Mouse (Mus musculus): ENCODE measurements around the gene Osbpl8.
A peak's percentile ranks its signal among the peaks of the same experiment; 100 is the strongest.

Gene Osbpl8

DNA sequence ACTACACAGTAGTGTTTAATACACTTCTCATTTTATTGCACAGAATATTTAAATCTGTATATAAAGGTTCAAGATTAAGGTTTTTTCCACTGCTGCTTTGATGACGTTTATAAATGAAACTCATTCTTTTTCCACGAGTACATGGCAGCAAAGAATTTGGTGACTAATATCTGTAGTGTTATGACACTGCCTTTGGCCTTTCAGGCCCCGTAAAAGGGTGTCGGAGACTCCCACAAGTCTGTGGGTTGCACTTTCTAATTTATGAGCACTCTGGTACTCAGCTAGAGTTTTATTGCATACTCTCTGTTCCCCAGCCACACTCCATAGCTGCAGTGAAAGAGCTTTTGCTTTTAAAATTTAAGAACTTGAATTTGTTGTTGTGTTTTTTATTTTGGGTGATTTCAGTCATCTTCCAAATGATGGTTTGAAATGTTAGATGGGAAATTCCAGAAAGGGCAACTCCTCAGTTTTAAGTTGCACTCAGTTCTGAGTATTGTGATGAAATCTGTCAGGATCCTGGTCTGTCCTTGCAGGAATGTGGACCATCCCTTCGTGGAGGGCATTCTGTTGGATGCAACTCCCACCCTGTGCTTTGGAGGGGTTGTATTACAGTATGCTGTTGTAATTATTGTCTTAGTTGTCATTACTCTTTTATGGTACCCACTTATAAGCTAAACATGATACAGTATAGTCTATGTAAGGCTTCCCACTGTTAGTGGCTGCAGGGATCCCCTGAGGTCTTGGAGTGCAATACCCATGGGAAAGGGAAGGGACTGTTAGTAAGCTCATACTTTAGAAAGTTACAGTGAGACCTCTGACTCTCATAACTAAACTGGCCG, 70.1 kb downstream of the Osbpl8 start:
- DNase-seq (ENCODE audit: low spot score in 2 of 2), result no peak

- no peak for DNase-seq (ENCODE audit: low spot score in 2 of 2)
These were observed 70.7 kb downstream of the Osbpl8 start for GRCm38 (mm10) chr10:111235289-111235570.

DNA sequence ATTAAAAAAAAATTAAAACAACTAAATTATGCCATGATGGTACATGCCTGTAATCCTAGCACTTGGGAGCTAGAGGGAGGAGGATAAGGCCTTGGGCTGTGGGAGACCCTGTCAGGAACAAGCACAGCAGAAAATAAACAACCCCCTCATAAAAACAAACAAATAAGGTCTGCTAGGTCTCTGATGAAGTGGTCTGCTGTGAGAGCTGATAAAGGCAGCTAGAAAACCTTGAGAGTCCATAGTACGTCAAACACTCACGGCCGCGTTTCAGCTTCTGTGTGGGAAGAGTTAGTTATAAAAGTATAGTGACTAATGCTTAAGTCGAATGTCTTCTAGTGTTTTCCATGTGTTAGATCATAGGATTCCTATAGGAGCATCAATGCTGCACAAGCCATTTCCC, 72.9 kb downstream of the Osbpl8 start:
- no peak for DNase-seq (ENCODE audit: low spot score in 2 of 2)

DNA sequence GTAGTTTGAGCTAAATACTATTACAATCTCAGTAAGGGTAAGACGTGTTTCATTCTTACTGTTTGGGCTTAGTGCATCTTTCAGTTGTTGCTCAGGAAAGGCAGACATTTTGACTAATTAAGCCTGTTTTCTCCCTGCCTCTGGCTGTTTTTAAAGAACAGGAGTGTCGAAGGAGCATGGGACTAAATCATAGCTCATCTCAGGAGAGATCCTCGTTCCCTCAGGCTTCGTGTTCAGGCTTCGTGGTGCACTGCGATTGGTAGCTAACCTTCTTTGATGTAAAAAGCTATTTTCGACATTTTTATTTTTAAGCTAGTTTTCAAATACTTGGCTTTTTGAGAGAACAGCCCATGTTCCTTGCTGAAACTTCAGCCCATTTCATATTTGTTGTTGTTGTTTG, 78.1 kb downstream of the Osbpl8 start:
- no peak for DNase-seq (ENCODE audit: low spot score in 2 of 2)

DNA sequence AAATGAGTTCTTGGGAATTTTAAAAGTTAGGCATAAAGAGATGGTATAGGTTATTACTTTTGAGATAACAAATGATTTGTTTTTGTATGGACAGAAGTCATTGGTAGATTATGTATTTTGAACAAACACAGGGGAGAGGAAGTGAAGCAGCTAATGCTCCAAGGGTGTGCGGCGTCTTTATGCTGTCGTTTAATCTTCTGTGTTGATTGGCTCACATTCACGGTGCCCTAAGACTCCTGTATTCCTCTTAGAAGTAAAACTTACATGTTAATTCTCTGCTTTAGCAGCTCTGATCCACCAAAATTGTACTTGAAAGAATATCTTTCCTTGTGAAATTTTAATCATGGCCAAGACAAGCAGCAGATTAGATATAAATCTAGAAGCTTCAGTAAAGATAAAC, 83.1 kb downstream of the Osbpl8 start:
- no peak for DNase-seq (ENCODE audit: low spot score in 2 of 2)

DNA sequence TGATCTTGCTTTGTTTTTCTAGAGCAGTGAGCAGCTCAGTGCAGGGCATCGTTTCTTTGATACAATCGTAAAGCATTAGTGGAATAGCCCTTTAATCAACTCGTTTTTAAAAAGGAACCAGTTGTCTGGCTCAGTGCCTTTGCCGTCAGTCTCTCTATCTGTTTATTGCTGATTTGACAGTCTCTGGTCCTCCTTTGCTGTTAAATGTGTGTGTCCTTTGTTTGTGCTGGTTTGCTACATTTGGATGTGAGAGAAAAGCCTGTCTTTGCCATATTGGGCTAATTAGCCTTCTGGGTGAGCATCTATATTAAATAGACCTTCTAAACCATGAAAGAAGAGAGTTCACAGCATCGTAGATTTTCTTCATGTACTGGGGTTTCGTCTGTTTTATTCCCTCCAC, 83.6 kb downstream of the Osbpl8 start:
- no peak for DNase-seq (ENCODE audit: low spot score in 2 of 2)

- no peak for DNase-seq (ENCODE audit: low spot score in 2 of 2)
These were observed 85.6 kb downstream of the Osbpl8 start for GRCm38 (mm10) chr10:111250192-111250591.

DNA sequence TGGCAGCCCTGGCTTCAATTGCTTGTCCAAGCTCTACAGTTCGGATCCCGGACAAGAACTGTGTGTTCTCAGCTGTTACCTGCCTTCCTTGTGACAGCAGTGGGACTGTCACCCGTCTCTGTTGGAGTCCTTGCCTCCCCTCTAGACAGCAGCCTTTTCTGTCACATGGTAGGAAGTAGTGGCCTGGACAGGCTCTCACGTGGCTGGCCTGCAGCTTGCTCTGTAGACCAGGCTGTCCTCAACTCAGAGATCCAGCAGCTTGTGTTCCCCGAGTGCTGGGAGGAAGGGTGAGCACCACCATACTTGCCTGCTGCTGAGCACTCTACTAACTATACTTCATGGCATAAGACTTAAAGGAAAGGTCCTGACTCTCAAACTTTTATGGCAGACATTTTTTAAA, 87.1 kb downstream of the Osbpl8 start:
- DNase-seq (ENCODE audit: low spot score in 2 of 2), result no peak

DNA sequence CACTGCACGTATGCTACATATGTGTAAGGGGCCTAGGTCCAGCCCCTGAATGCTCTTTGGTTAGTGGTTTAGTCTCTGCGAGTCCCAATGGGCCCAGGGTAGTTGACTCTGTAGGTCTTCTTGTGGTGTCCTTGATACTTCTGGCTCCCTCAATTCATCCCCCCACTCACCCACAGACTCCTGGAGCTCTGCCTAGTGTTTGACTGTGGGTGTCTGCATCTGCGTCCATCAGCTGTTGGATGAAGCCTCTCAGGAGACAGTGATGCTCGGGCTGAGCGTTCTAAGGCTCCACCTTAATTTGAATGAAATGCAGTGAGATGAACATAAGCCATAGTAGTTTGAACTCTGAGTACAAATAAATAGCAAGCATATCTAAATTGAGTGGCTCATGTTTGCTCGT, 90.7 kb downstream of the Osbpl8 start:
- peak; percentile 69 to 70 for DNase-seq (ENCODE audit: low spot score in 2 of 2)

- DNase-seq (ENCODE audit: low spot score in 2 of 2), result no peak
These were observed 91.6 kb downstream of the Osbpl8 start for GRCm38 (mm10) chr10:111256156-111256555.

GRCm38 (mm10) chr10:111257358-111257757, 92.8 kb downstream of the Osbpl8 start:
- peak; percentile 39 to 62 for DNase-seq (ENCODE audit: low spot score in 2 of 2)

GRCm38 (mm10) chr10:111258256-111258655, 93.7 kb downstream of the Osbpl8 start:
- DNase-seq (ENCODE audit: low spot score in 2 of 2), result no peak

DNA sequence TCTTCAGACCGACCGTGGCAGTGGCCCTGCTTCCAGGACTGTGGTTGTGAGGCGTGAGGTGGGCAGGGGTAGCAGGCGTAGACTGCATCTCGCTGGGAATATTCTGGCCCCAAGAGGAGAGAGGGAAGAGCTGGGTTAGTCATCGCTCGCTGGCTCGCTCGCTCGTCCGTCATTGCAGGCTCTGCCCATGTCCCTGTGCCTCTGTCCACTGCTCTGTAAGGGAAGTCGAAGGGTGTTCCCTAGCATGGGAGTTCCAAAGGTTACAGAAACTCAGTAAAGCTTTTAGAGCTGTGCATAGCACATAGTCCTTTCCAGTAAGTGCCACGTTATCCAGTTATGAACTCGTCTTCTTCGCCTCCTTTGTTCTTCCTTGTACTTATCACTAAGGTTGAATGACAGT, 107.1 kb downstream of the Osbpl8 start:
- DNase-seq (ENCODE audit: low spot score in 2 of 2), result no peak

DNA sequence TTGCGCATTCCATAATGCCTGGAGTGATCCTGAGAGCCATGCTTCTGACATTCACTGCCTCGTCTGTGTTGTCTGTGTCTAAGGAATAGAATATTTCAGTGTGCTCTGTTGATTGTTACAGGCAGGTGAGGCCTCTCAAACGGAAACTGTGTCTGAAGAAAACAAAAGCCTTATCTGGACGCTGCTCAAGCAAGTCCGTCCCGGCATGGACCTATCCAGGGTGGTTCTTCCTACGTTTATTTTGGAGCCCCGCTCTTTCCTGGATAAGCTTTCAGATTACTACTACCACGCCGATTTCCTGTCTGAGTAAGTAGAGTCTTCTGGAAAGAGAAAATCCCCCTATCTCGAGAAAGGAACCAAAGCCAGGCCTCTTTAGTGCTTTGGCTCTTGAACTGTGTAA, 108.4 kb downstream of the Osbpl8 start:
- DNase-seq (ENCODE audit: low spot score in 2 of 2), result no peak

DNA sequence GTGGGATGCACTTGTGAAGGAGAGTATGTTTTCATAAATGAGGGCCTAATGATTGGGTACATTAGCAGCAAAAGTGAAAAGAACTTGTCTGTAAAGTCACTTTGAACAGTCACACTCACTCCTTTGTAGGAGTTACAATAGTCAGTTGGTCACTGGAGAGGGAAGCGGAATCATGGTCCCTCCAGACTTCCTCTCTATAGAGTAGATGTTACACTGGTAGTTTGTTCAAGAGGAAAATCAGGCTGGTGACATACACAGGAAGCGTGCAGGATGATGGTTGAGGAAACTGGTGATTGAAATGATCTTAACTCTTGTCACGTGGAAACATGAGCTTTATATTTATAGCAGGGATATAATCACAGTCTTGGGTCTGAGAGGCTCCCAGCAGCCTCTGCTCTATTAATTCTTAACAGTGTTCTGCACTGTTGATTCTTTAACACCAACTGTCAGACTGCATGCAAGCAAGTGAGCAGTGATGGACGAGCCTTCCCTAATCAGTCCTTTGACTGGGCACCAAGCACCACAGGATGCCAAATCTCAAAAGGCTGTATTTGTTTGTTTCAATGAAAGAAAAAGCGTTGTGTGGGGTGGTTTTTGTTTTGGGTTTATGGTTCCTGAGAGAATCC, 109.0 kb downstream of the Osbpl8 start:
- no peak for DNase-seq (ENCODE audit: low spot score in 2 of 2)

DNA sequence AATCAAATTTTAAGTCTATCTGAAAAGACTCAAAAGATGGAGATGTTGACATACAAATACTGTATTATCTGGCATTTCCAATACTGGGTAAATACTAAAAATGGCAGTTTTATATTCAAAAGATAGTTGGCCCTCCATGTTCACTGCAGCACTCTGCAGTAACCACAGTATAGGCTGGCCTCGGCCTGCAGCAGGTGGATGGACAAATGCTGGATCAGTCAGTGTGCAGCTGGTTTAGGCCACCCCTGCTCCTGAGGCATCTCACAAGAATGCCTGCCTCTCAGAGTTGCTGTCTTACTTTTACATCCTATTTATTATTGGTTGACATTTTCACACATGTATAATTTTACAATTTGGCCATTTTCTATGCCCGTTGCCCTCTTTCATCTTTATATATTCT, 111.3 kb downstream of the Osbpl8 start:
- DNase-seq (ENCODE audit: low spot score in 2 of 2), result no peak

DNA sequence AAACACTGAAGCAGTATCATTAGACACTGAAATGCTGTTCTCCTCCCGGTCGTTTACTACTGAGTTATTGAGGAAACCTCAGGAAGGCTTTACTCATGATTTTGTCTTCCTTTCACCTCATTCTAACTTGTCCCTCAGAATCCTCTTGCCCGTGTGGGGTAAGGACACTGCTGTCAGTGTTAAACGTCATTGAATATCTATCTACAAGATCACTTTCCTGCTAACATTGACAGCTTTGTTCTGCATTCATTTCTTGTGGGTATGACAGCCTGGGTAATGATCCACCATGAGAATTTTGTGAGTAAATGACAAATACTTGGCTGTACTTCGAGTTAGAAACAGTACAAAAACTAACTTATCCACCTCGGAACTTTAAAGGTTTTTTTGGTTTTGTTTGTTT, 133.1 kb downstream of the Osbpl8 start:
- DNase-seq (ENCODE audit: low spot score in 2 of 2), result no peak

- DNase-seq (ENCODE audit: low spot score in 2 of 2), result peak; percentile 93 to 97
These were observed 133.9 kb downstream of the Osbpl8 start, which contains the start of gene Bbs10 for GRCm38 (mm10) chr10:111298140-111299098. TSS of gene Bbs10 (plus strand) at chr10:111298679.

DNA sequence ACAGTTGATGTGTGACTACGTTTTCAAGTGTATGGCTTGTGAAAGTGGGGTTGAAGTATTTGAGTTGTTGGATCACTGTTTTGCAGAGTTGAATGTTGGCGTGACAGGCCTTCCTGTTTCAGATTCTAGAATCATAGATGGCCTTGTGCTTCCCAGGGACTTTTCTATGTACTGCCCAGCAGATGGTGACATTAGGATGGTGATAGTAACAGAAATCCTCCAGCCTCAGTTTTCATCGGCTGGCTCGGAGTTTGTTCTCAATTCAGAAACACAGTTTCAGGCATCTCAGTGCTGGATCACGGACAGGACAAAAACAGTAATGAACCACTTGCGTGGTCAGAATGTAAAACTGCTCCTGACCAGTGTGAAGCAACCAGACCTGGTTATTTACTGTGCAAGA, 135.0 kb downstream of the Osbpl8 start:
- DNase-seq (ENCODE audit: low spot score in 2 of 2), result peak; percentile 21 to 57

DNA sequence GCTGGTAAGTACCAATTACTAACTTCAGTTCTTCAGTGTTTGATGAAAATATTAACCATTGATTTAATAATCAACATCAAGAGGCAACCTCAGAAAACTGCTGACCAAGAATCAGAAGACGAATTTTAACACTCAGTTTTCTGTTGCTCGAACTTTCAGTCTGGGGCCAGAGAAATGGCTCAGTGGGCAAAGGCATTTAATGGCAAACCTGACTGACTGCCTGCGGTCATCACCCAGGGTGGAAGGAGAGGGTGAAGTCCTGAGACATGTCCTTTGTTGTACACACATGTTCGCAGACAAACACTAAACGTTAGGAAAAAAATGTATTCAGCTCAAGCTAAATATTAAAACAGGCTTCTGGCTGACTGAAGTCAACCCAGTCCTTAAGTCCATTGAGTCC, 136.5 kb downstream of the Osbpl8 start:
- no peak for DNase-seq (ENCODE audit: low spot score in 2 of 2)

DNA sequence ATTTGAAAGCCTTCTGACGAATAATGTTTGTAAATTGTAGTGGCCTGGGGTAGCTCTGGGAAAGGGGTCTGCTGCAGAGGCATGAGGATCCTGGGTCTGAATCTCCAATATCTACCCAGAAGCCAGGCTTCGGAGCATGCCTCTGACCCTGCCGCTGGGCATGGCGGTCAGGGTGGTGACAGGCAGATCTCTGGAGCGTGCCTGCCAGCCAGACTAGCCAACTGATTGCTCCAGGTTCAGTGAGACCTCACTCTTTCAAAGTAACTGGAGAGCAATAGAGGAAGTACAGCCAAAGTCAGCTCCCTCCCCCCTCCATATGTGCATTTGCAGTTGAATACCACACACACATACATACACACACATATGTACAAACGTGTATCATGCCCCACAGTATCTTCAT, 137.9 kb downstream of the Osbpl8 start:
- no peak for DNase-seq (ENCODE audit: low spot score in 2 of 2)

DNA sequence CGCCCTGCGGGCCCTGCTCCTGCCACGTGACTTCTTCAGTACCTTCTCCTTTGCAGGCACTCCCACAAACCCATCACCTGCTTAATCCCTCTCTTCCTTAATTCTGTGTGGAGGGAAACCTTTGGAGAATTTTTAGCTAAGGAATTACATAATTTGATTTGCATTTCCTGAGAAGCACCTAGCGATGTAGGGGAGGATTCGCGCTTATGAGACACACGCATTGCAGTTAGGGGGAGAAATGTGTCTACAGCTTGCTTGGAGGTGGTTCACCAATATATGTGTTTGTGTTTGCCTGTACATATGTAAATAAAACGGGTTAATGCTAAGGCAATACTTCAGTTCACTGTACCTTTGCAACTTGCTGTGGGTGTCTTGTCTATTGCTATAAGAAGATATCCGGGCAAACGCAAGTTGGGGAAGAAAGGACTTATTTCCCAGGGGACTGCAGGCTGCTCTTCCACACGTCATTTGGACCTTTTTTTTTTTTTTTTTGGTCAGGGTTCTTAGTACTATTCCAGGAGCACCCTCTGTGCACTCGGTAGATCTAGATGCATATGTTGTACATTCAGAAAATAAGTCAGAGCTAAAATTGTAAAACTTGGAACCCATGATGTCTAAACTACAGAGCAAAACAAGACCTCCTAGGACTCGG, 144.4 kb downstream of the Osbpl8 start:
- peak; percentile 30 to 47 for DNase-seq (ENCODE audit: low spot score in 2 of 2)

Measured in frontal cortex, postnatal 36 days (tissue).